Comparison of ENCODE assay signal across 11 mouse cellular contexts in genomic region chr8:87619118-87619517, GRCm38 (mm10). TPM values are rescaled to one million over a fixed set of nuclear protein-coding genes. Genes with fewer than 3 reads are reported as not detected.
A peak's percentile ranks its signal among the peaks of the same experiment; 100 is the strongest.
DNase-seq lines count a peak whose midpoint lies in the region; ATAC-seq and TF ChIP-seq lines count a peak whose summit lies in the region.
"Had no signal": no experiment of that assay in that cellular context is flagged by ENCODE, and none has a peak within 500 bp of the region (broad histone marks: within the 10 kb centered on the region; RNA-seq: fewer than 3 reads in every experiment).

No protein-coding gene starts in this region.

- DNase-seq in A20 (ENCODE audit: low read depth, low spot score) (peak; percentile 43), adipocyte (ENCODE audit: low spot score) (peak; percentile 10)
- DNase-seq in gonadal fat pad, adult 2 months (ENCODE audit: low read depth): peak; percentile 23
- no peak for DNase-seq in ovary, postnatal 10 days (ENCODE audit: low spot score)
- no peak for DNase-seq in layer of hippocampus, adult 8-10 months (ENCODE audit: low spot score in 2 of 2)

- peak; percentile 22; the same call in 1 of the 2 replicates for TF ChIP-seq CTCF in intestine, postnatal 0 days (IDR thresholded peaks at IDR 0.05; ENCODE audit: low read depth)

- H3K9me3 ChIP-seq in intestine, postnatal 0 days (ENCODE audit: control insufficient read depth): no peaks in the 10 kb centered on the region
- no peaks in the 10 kb centered on the region for H3K9me3 ChIP-seq in intestine, embryonic 16.5 days (ENCODE audit: control insufficient read depth, low read length)
- no peaks in the 10 kb centered on the region for H3K9me3 ChIP-seq in heart, embryonic 12.5 days (replicated peaks)
- H3K9me3 ChIP-seq: limb, embryonic 15.5 days had no signal

- no peak for ATAC-seq in intestine, postnatal 0 days
- ATAC-seq in intestine, embryonic 16.5 days: no peak
- ATAC-seq in heart, embryonic 12.5 days (ENCODE audit: insufficient number of reproducible peaks, low FRiP score): no peak

- H3K36me3 ChIP-seq in intestine, postnatal 0 days (ENCODE audit: control insufficient read depth, insufficient read depth): no peaks in the 10 kb centered on the region
- H3K36me3 ChIP-seq in intestine, embryonic 16.5 days (ENCODE audit: control insufficient read depth, insufficient read depth, low read length): no peaks in the 10 kb centered on the region
- no peaks in the 10 kb centered on the region for H3K36me3 ChIP-seq in heart, embryonic 12.5 days
- H3K36me3 ChIP-seq: limb, embryonic 15.5 days had no signal

- H3K4me2 ChIP-seq in intestine, postnatal 0 days (replicated peaks; ENCODE audit: low read depth): no peak overlapping the region
- H3K4me2 ChIP-seq in intestine, embryonic 16.5 days (ENCODE audit: low read depth, low read length): no peak overlapping the region
- no peak overlapping the region for H3K4me2 ChIP-seq in heart, embryonic 12.5 days
- H3K4me2 ChIP-seq: limb, embryonic 15.5 days had no signal

- H3K9ac ChIP-seq in intestine, postnatal 0 days (ENCODE audit: low read depth, low read length): no peak overlapping the region
- H3K9ac ChIP-seq in intestine, embryonic 16.5 days (ENCODE audit: low read depth, low read length): no peak overlapping the region
- no peak overlapping the region for H3K9ac ChIP-seq in heart, embryonic 12.5 days
- H3K9ac ChIP-seq: limb, embryonic 15.5 days had no signal

- H3K4me3 ChIP-seq in intestine, postnatal 0 days (ENCODE audit: low read depth, low read length): no peak overlapping the region
- no peak overlapping the region for H3K4me3 ChIP-seq in intestine, embryonic 16.5 days (ENCODE audit: low read length)
- no peak overlapping the region for H3K4me3 ChIP-seq in heart, embryonic 12.5 days
- H3K4me3 ChIP-seq: limb, embryonic 15.5 days had no signal

- H3K27ac ChIP-seq in intestine, postnatal 0 days (ENCODE audit: low read depth, low read length): no peak overlapping the region
- H3K27ac ChIP-seq in intestine, embryonic 16.5 days (ENCODE audit: low read length): no peak overlapping the region
- no peak overlapping the region for H3K27ac ChIP-seq in heart, embryonic 12.5 days (ENCODE audit: poor library complexity, severe bottlenecking)
- H3K27ac ChIP-seq: limb, embryonic 15.5 days had no signal

- WGBS in intestine, postnatal 0 days: 30% methylated on average over 7 of the region's 7 CpGs
- 24% methylated on average over 7 of the region's 7 CpGs for WGBS in intestine, embryonic 16.5 days
- WGBS in heart, embryonic 12.5 days: 39% methylated on average over 7 of the region's 7 CpGs

- no peaks in the 10 kb centered on the region for H3K4me1 ChIP-seq in intestine, postnatal 0 days (replicated peaks; ENCODE audit: control insufficient read depth, insufficient read depth, low read length)
- no peaks in the 10 kb centered on the region for H3K4me1 ChIP-seq in intestine, embryonic 16.5 days (ENCODE audit: control insufficient read depth, insufficient read depth, low read length)
- H3K4me1 ChIP-seq in heart, embryonic 12.5 days (replicated peaks): peaks cover 5% of the 10 kb centered on the region; the same call in 1 of the 2 replicates
- H3K4me1 ChIP-seq: limb, embryonic 15.5 days had no signal

- H3K27me3 ChIP-seq in intestine, postnatal 0 days (replicated peaks; ENCODE audit: control insufficient read depth, insufficient read depth, low read length): no peaks in the 10 kb centered on the region
- no peaks in the 10 kb centered on the region for H3K27me3 ChIP-seq in intestine, embryonic 16.5 days (replicated peaks; ENCODE audit: control insufficient read depth, insufficient read depth, low read length)
- peaks cover 28% of the 10 kb centered on the region for H3K27me3 ChIP-seq in heart, embryonic 12.5 days (replicated peaks)

RNA-seq across cellular contexts. Expression of gene 4933402J07Rik, which starts 55.5 kb away (rescaled TPM):
- not detected in 2 replicates for polyA plus RNA-seq in intestine, postnatal 0 days (2015; fragmentation: Nextera tagmentation; extraction: Ambion mirVana)
- not detected in 2 replicates for polyA plus RNA-seq in intestine, embryonic 16.5 days (2015; fragmentation: Nextera tagmentation; extraction: Ambion mirVana)
- 0.54 and 0.96 TPM in 2 replicates for polyA plus RNA-seq in gonadal fat pad, adult 2 months (2012; rRNA removed)
- under 1 TPM in 1 of 4 experiments, not detected in 3; 0.25 TPM for total RNA-seq in layer of hippocampus, adult 8-10 months (2022)
- not detected in 2 replicates for polyA plus RNA-seq in heart, embryonic 12.5 days (2016; fragmentation: Nextera tagmentation; extraction: Ambion mirVana)
- total RNA-seq: heart, adult 18-20 months; neutrophil, adult 5-6 weeks had no signal
- polyA plus RNA-seq: limb, embryonic 15.5 days had no signal

Comparison
In these comparisons a context has a peak if more than half of its experiments do, and no peak if none do; other contexts are left out.
1. DNase-seq: peak in A20 (single experiment), adipocyte (single experiment) and gonadal fat pad, adult 2 months (single experiment); none in ovary, postnatal 10 days (single experiment) and layer of hippocampus, adult 8-10 months (0 of 2).